Mouse (Mus musculus) macrophage (primary cell): ENCODE measurements around the gene Szrd1. TPM values are rescaled to one million over a fixed set of nuclear protein-coding genes. Genes with fewer than 3 reads are reported as not detected.

Experiments used
- H3K27ac ChIP-seq: fragments of 350-480 bp; formaldehyde crosslinking; 2 replicates; pipeline ENCODE4 v1.9.0; 2021
- H3K36me3 ChIP-seq: fragments of 350-480 bp; formaldehyde crosslinking; 2 replicates; pipeline ENCODE4 v1.9.0; 2021; ENCODE audit errors: inconsistent target
- H3K4me3 ChIP-seq: fragments of 350-480 bp; formaldehyde crosslinking; 2 replicates; pipeline ENCODE4 v1.9.0; 2021; ENCODE audit errors: inconsistent target
- H3K79me2 ChIP-seq: fragments of 350-480 bp; formaldehyde crosslinking; 2 replicates; pipeline ENCODE4 v1.9.0; 2021; ENCODE audit errors: inconsistent target
- WGBS: methylation state at CpG from one replicate; pipeline ENCODE4 v1.1.7; 2026; ENCODE audit warnings: inconsistent platforms; ENCODE audit not compliant: missing documents; 5-methylcytosine and 5-hydroxymethylcytosine counted together
- polyA plus RNA-seq: library from polyadenylated mRNA; stranded (reverse); fragments of 250-400 nt; gene quantifications from 3 replicates; pipeline ENCODE4 v1.2.4, GENCODE M21; 2018; ENCODE audit warnings: inconsistent platforms

Gene Szrd1
- polyA plus RNA-seq, 1 experiment from 2014 or later = 104 TPM

GRCm38 (mm10) chr4:141077681-141078509, 61.7 kb downstream of the Szrd1 start, which contains the start of gene Necap2:
TSS of gene Necap2 (minus strand) at chr4:141078357.
- WGBS = under 1% methylated on average over 63 of the region's 67 CpGs
- H3K27ac ChIP-seq = peak within 1 kb of the TSS; percentile 87
- peak within 1 kb of the TSS; percentile 93 for H3K4me3 ChIP-seq
- H3K36me3 ChIP-seq = peaks cover 13% of the 10 kb centered on the region
- H3K79me2 ChIP-seq = peaks cover 50% of the 10 kb centered on the region

- Histone ChIP-seq H3K79me2 (peaks cover 59% of the 10 kb centered on the region), H3K36me3 (peaks cover 23% of the 10 kb centered on the region), H3K4me3 (peak overlapping the region; percentile 93), H3K27ac (peak overlapping the region; percentile 87)
- 12% methylated on average over 17 of the region's 17 CpGs for WGBS
These were observed 62.6 kb downstream of the Szrd1 start for GRCm38 (mm10) chr4:141076761-141077506.

- WGBS = 97% methylated on average over 4 of the region's 4 CpGs
These were observed 65.5 kb downstream of the Szrd1 start for GRCm38 (mm10) chr4:141074109-141074508.

GRCm38 (mm10) chr4:141073661-141074060, 65.9 kb downstream of the Szrd1 start:
- Histone ChIP-seq H3K36me3 (peaks cover 56% of the 10 kb centered on the region), H3K27ac (no peak overlapping the region), H3K79me2 (peaks cover 86% of the 10 kb centered on the region), H3K4me3 (no peak overlapping the region)
- WGBS = 94% methylated on average over 9 of the region's 9 CpGs

More at GRCm38 (mm10) chr4:141074109-141074508, 65.5 kb downstream of the Szrd1 start:
- Histone ChIP-seq H3K27ac (no peak overlapping the region), H3K4me3 (no peak overlapping the region), H3K36me3 (peaks cover 51% of the 10 kb centered on the region), H3K79me2 (peaks cover 86% of the 10 kb centered on the region)

- Histone ChIP-seq H3K79me2 (peaks cover 80% of the 10 kb centered on the region), H3K27ac (no peak overlapping the region), H3K4me3 (no peak overlapping the region), H3K36me3 (peaks cover 67% of the 10 kb centered on the region)
- 93% methylated on average over 11 of the region's 11 CpGs for WGBS
These were observed 67.1 kb downstream of the Szrd1 start for GRCm38 (mm10) chr4:141072502-141072901.

GRCm38 (mm10) chr4:141069731-141070130, 69.8 kb downstream of the Szrd1 start:
- Histone ChIP-seq H3K27ac (no peak overlapping the region), H3K79me2 (peaks cover 55% of the 10 kb centered on the region), H3K4me3 (no peak overlapping the region), H3K36me3 (peaks cover 87% of the 10 kb centered on the region)
- WGBS = 63% methylated on average over 4 of the region's 4 CpGs

- no peak overlapping the region for H3K4me3 ChIP-seq
- peaks cover 81% of the 10 kb centered on the region for H3K36me3 ChIP-seq
- no peak overlapping the region for H3K27ac ChIP-seq
- 97% methylated on average over 8 of the region's 8 CpGs for WGBS
- peaks cover 44% of the 10 kb centered on the region for H3K79me2 ChIP-seq
These were observed 70.9 kb downstream of the Szrd1 start for GRCm38 (mm10) chr4:141068655-141069054.

GRCm38 (mm10) chr4:141067516-141068046, 72.0 kb downstream of the Szrd1 start:
- 95% methylated on average over 9 of the region's 9 CpGs for WGBS
- no peak overlapping the region for H3K27ac ChIP-seq
- no peak overlapping the region for H3K4me3 ChIP-seq
- peaks cover 33% of the 10 kb centered on the region for H3K79me2 ChIP-seq
- H3K36me3 ChIP-seq = peaks cover 70% of the 10 kb centered on the region

GRCm38 (mm10) chr4:141066709-141067515, 72.7 kb downstream of the Szrd1 start:
- WGBS = 94% methylated on average over 12 of the region's 12 CpGs
- Histone ChIP-seq H3K27ac (no peak overlapping the region), H3K4me3 (no peak overlapping the region), H3K79me2 (peaks cover 27% of the 10 kb centered on the region), H3K36me3 (peaks cover 64% of the 10 kb centered on the region)

GRCm38 (mm10) chr4:141065123-141065522, 74.5 kb downstream of the Szrd1 start:
- Histone ChIP-seq H3K79me2 (peaks cover 9% of the 10 kb centered on the region), H3K36me3 (peaks cover 46% of the 10 kb centered on the region), H3K27ac (no peak overlapping the region), H3K4me3 (no peak overlapping the region)
- WGBS = 13% methylated on average over 8 of the region's 8 CpGs

GRCm38 (mm10) chr4:141064104-141064659, 75.4 kb downstream of the Szrd1 start:
- H3K4me3 ChIP-seq = no peak overlapping the region
- H3K79me2 ChIP-seq = no peaks in the 10 kb centered on the region; the same call in 1 of the 2 replicates
- H3K27ac ChIP-seq = no peak overlapping the region
- H3K36me3 ChIP-seq = peaks cover 36% of the 10 kb centered on the region
- WGBS = 92% methylated on average over 4 of the region's 4 CpGs
